Mouse (Mus musculus): ENCODE data around the gene Qpct. TPM values are rescaled to one million over a fixed set of nuclear protein-coding genes. Genes with fewer than 3 reads are reported as not detected.

The Qpct gene
- 32.2 TPM for polyA plus RNA-seq (2014; fragmentation: Illumina TruSeq; extraction: RNeasy Lipid Tissue Mini Kit (QIAGEN cat#74804); ENCODE audit: low read depth, low replicate concordance)

GRCm38 (mm10) chr17:79051606-79052005, at the start of gene Qpct:
Gene Qpct (plus strand): TSS chr17:79051906.

GRCm38 (mm10) chr17:79020208-79020983, 31.3 kb upstream of the Qpct start, which contains the start of gene Prkd3:
Gene Prkd3 (minus strand): TSS chr17:79020816.

Other genes with a start within 250 kb of the Qpct start
- gene Heatr5b, start 216.5 kb upstream of the Qpct start, polyA plus RNA-seq (2014; fragmentation: Illumina TruSeq; extraction: RNeasy Lipid Tissue Mini Kit (QIAGEN cat#74804); ENCODE audit: low read depth, low replicate concordance), result 10.4 TPM
- gene Gpatch11, start 216.3 kb upstream of the Qpct start, polyA plus RNA-seq (2014; fragmentation: Illumina TruSeq; extraction: RNeasy Lipid Tissue Mini Kit (QIAGEN cat#74804); ENCODE audit: low read depth, low replicate concordance), result 19.9 TPM
- gene Eif2ak2, start 169.3 kb upstream of the Qpct start, polyA plus RNA-seq (2014; fragmentation: Illumina TruSeq; extraction: RNeasy Lipid Tissue Mini Kit (QIAGEN cat#74804); ENCODE audit: low read depth, low replicate concordance), result 95.5 TPM
- not detected for gene Sult6b1, start 144.9 kb upstream of the Qpct start, polyA plus RNA-seq (2014; fragmentation: Illumina TruSeq; extraction: RNeasy Lipid Tissue Mini Kit (QIAGEN cat#74804); ENCODE audit: low read depth, low replicate concordance)
- gene Cebpzos, start 135.4 kb upstream of the Qpct start, polyA plus RNA-seq (2014; fragmentation: Illumina TruSeq; extraction: RNeasy Lipid Tissue Mini Kit (QIAGEN cat#74804); ENCODE audit: low read depth, low replicate concordance), result 65.9 TPM
- gene Cebpz, start 114.8 kb upstream of the Qpct start, polyA plus RNA-seq (2014; fragmentation: Illumina TruSeq; extraction: RNeasy Lipid Tissue Mini Kit (QIAGEN cat#74804); ENCODE audit: low read depth, low replicate concordance), result 60.0 TPM
- gene Ndufaf7, start 114.8 kb upstream of the Qpct start, polyA plus RNA-seq (2014; fragmentation: Illumina TruSeq; extraction: RNeasy Lipid Tissue Mini Kit (QIAGEN cat#74804); ENCODE audit: low read depth, low replicate concordance), result 49.0 TPM
- gene Prkd3, start 31.1 kb upstream of the Qpct start, polyA plus RNA-seq (2014; fragmentation: Illumina TruSeq; extraction: RNeasy Lipid Tissue Mini Kit (QIAGEN cat#74804); ENCODE audit: low read depth, low replicate concordance), result 31.5 TPM

Data from sigmoid colon, adult 10 weeks (tissue).